ENCODE assay signal across 8 mouse cellular contexts in genomic region chr4:136159802-136160397, GRCm38 (mm10). TPM values are rescaled to one million over a fixed set of nuclear protein-coding genes. Genes with fewer than 3 reads are reported as not detected.
DNase-seq lines count a peak whose midpoint lies in the region; ATAC-seq lines count a peak whose summit lies in the region.

No protein-coding gene starts in this region.

- H3K27ac ChIP-seq in limb, embryonic 10.5 days, result peak overlapping the region; percentile 75
- peak overlapping the region; percentile 70 for H3K27ac ChIP-seq in midbrain, embryonic 11.5 days (ENCODE audit: low read depth, low read length)

- peak; percentile 74 for DNase-seq in urinary bladder, postnatal 14 days (ENCODE audit: low spot score)
- DNase-seq in urinary bladder, adult 2 months (ENCODE audit: low spot score), result no peak
- DNase-seq in embryo, embryonic 11 days, result peak; percentile 88
- peak; percentile 62 to 69 for DNase-seq in gastrocnemius, postnatal 36 days
- peak; percentile 68 for DNase-seq in kidney, adult 11 months
- peak; percentile 90 for DNase-seq in limb, embryonic 10.5 days (ENCODE audit: low spot score)
- DNase-seq in midbrain, embryonic 11.5 days (ENCODE audit: low spot score, missing footprints), result peak; percentile 99
- peak; percentile 72 for DNase-seq in spleen, adult 12 weeks (ENCODE audit: low spot score)

- no peaks in the 10 kb centered on the region for H3K27me3 ChIP-seq in limb, embryonic 10.5 days (ENCODE audit: low read depth, poor library complexity, severe bottlenecking)
- H3K27me3 ChIP-seq in midbrain, embryonic 11.5 days (ENCODE audit: control insufficient read depth, insufficient read depth, low read length), result no peaks in the 10 kb centered on the region

- no peak overlapping the region for H3K4me2 ChIP-seq in midbrain, embryonic 11.5 days

- peak overlapping the region; percentile 54; the same call in 1 of the 2 replicates for H3K9ac ChIP-seq in midbrain, embryonic 11.5 days (ENCODE audit: low read length)

- no peak overlapping the region for H3K4me3 ChIP-seq in limb, embryonic 10.5 days
- no peak overlapping the region for H3K4me3 ChIP-seq in midbrain, embryonic 11.5 days (ENCODE audit: low read depth, low read length)

- H3K36me3 ChIP-seq in limb, embryonic 10.5 days, result no peaks in the 10 kb centered on the region
- no peaks in the 10 kb centered on the region for H3K36me3 ChIP-seq in midbrain, embryonic 11.5 days (ENCODE audit: control insufficient read depth, insufficient read depth, low read length)

- intact Hi-C loops in gastrocnemius, postnatal 36 days (cut with DNase I), result loop anchor here (1.0 kb wide), 1 partner anchor 90 kb away; no protein-coding TSS in a partner anchor

- peak; percentile 87 for ATAC-seq in midbrain, embryonic 11.5 days (ENCODE audit: low FRiP score)

- peaks cover 25% of the 10 kb centered on the region for H3K4me1 ChIP-seq in limb, embryonic 10.5 days
- H3K4me1 ChIP-seq in midbrain, embryonic 11.5 days (ENCODE audit: control insufficient read depth, insufficient read depth, low read length), result peaks cover 16% of the 10 kb centered on the region

- no peaks in the 10 kb centered on the region for H3K9me3 ChIP-seq in limb, embryonic 10.5 days (replicated peaks)
- H3K9me3 ChIP-seq in midbrain, embryonic 11.5 days (ENCODE audit: control insufficient read depth, low read length), result no peaks in the 10 kb centered on the region

- 8% methylated on average over 5 of the region's 5 CpGs for WGBS in limb, embryonic 10.5 days
- 3% methylated on average over 5 of the region's 5 CpGs for WGBS in midbrain, embryonic 11.5 days

RNA-seq across cellular contexts. Expression of gene E2f2, which starts 12.3 kb away (rescaled TPM):
- 0.50 TPM in 2 replicates for polyA plus RNA-seq in urinary bladder, adult 2 months (2012; rRNA removed)
- 1 to 10 TPM; 1.3 to 1.9 TPM for total RNA-seq in gastrocnemius, postnatal 36 days (2021)
- polyA plus RNA-seq in limb, embryonic 10.5 days (2016; fragmentation: Nextera tagmentation; extraction: Ambion mirVana), result 6.4 and 7.3 TPM in 2 replicates
- 6.8 and 8.0 TPM in 2 replicates for polyA plus RNA-seq in midbrain, embryonic 11.5 days (2014; fragmentation: Nextera tagmentation; extraction: Ambion mirVana)

RNA-seq across cellular contexts. Expression of gene Id3, which starts 16.6 kb away (rescaled TPM):
- 272 and 386 TPM in 2 replicates for polyA plus RNA-seq in urinary bladder, adult 2 months (2012; rRNA removed)
- total RNA-seq in gastrocnemius, postnatal 36 days (2021), result 10 to 100 TPM; 13.8 to 14.1 TPM
- 375 and 475 TPM in 2 replicates for polyA plus RNA-seq in limb, embryonic 10.5 days (2016; fragmentation: Nextera tagmentation; extraction: Ambion mirVana)
- 500 and 543 TPM in 2 replicates for polyA plus RNA-seq in midbrain, embryonic 11.5 days (2014; fragmentation: Nextera tagmentation; extraction: Ambion mirVana)

RNA-seq across cellular contexts. Expression of gene Asap3, which starts 46.3 kb away (rescaled TPM):
- 11.7 and 11.8 TPM in 2 replicates for polyA plus RNA-seq in urinary bladder, adult 2 months (2012; rRNA removed)
- total RNA-seq in gastrocnemius, postnatal 36 days (2021), result 1 to 10 TPM; 1.8 to 2.1 TPM
- 2.3 and 3.7 TPM in 2 replicates for polyA plus RNA-seq in limb, embryonic 10.5 days (2016; fragmentation: Nextera tagmentation; extraction: Ambion mirVana)
- 2.8 and 3.2 TPM in 2 replicates for polyA plus RNA-seq in midbrain, embryonic 11.5 days (2014; fragmentation: Nextera tagmentation; extraction: Ambion mirVana)
